Mouse (Mus musculus): ENCODE results near the gene 1700086D15Rik.

DNA sequence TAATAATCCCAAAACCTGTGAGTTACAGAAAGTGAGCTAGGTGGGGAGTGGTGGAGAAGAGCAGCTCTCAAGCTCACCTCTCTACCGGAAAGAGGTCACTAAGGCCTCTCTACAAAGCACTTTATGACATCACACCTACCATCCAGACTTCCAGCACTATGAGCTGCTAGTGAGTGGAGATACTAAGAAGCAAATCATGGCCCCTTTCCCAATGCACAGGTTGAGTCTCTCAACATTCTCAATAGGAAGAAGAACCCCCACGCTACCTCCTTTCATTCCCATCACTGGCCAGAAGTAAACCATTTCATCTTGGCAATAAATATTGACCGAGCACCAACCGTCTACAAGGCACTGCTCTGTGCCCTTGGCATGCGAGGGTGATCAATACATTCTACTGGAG lies at the start of gene 1700086D15Rik:
- no peak for TF ChIP-seq CTCF (IDR thresholded peaks at IDR 0.05; ENCODE audit: low read depth, low read length)
- no peak for TF ChIP-seq POLR2A (IDR thresholded peaks at IDR 0.05; ENCODE audit: insufficient read depth, low read length)
- TF ChIP-seq EP300 (IDR thresholded peaks at IDR 0.05; ENCODE audit: insufficient read depth, low read depth, low read length), result no peak
